Mouse (Mus musculus): ENCODE measurements at regions not wholly inside any gene's neighbourhood (a gene's known extent, or its start where the extent isn't known, plus 50 kb on each side); places are given as distances from the start of the nearest gene placed in this dataset.
"Not testable (repeated sequence)": the region's sequence is repeated elsewhere in the genome, so short reads cannot be mapped to it uniquely, and the experiment has no call there.

DNA sequence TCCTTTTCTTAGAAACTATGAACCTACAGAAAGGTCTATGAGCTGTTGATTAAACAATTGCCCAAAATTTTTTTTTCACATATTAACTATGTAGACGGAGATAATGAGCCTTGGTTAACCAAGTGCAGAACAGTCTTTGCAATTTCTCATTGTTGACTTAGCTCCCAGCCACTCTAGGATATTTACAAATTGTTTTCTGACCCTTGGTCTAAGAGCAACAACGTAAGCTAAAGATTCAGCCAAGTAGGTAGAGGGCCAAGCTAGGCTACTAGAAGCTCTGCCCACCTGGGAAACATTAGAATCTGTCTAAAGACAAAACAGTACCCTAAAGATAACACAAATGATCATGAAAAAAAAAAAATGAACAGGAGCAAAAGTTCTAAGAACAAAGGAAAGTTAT, 67.5 kb upstream of the Map9 start:
- no peak for DNase-seq (ENCODE audit: low spot score)

DNA sequence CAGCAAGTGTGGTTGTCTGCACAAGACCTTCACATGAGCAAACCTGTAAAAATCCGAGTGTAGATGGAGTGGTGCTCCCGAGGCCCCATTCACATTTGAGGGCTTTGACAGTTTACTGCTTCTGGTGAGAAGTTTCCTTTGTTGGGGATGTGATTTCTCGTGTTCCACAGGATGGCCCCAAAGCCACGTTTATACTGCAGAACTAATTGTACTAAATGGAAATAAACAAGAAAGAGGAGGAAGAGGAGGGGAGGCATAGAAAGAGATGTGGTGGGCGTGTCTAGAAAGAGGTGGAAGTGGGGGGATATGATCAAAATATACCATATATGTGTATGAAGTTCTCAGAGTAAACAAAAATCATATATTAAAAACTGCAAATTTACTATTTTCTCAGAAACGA, 68.8 kb upstream of the Map9 start:
- DNase-seq (ENCODE audit: low spot score) = no peak

DNA sequence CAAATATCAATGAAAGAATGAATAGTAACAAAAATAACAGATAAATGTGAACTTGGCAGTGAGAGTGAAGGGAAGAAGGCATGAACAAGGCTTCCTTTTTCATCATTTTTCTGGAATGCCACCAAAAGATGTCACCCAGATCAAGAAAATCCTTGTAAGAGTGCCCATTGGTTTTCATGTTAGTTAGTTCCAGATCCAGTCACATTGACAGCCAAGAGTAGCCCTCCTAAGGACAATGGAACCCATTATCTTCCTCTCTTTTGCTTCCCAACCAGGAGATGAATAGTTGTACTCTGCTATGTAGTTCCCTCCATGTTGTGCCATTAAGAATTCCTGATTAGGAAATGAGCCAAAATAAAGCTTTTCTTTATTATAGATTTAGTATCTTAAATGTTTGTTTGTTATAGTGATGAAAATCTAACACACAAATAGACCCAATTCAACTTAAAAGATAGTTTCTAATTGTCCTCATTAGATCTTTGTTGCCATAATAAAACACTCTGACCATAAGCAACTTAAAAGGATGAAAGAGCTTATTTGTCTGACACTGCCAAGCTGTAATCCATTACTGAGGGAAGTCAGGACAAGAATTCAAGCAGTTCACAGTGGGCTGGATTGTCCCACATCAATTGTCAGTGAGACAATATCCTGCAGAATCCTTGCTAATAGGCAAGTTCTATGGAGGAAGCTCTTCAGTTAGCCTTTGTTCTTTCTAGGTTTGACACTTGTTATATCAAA, 80.7 kb upstream of the Map9 start:
- DNase-seq (ENCODE audit: low spot score) = no peak

DNA sequence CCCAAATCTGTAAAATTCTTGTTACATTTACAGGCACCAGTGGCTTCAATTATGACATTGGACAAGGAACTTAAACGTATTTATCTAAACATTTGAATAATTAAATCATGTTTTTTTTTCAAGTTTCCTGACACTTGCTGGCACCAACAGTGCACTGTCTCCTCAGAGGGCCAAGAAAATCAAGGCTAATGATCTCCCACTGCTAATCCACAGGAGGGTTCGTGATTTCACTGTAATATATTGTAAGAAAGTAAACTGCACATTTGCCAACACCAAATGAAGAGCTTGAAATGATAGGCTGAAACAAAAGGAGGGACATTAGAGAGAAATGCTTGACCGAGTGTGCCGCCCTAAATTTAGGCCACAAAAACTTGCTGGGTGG, 82.0 kb upstream of the Map9 start:
- no peak for DNase-seq (ENCODE audit: low spot score)

DNA sequence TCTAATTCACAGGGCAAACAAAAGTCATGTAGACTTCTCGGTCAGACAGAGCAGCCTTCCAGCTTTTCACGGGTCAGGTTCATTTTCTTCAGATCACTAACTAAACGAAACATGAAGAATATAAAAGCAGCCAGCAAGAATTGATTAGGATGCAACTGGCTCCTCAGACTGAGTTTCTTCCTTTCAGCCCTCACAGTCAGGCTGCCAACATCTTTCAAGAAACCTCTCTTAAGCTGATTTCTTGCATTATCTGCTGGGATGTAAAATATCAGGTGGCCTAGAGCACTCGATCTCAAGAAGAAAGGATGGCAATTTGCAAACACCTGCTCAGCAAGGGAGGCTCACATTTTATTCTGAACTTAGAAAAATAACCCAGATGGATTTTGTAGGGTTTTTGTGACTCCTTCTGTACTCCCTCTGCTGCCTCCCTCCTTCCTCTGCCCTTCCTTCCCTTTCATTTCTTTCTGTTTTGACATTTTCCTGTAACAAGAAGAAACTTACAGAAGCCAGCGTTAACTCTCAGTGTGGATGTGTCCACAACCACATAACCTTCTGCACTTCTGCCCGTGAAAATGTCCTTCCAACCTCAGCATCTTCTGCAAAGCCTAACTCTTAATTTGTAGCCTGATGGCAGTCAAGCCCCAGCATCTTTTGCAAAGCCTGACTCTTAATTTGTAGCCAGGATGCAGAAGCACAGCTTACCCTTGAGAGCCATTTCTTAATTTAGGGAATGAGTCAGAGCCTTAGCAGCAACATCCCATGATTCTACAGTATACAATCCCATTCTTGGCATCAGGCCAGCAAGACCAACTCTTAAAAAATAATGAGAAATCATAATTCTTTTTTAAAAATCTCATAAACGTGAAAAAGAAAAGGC, 82.7 kb upstream of the Map9 start:
- DNase-seq (ENCODE audit: low spot score) = peak; percentile 60

DNA sequence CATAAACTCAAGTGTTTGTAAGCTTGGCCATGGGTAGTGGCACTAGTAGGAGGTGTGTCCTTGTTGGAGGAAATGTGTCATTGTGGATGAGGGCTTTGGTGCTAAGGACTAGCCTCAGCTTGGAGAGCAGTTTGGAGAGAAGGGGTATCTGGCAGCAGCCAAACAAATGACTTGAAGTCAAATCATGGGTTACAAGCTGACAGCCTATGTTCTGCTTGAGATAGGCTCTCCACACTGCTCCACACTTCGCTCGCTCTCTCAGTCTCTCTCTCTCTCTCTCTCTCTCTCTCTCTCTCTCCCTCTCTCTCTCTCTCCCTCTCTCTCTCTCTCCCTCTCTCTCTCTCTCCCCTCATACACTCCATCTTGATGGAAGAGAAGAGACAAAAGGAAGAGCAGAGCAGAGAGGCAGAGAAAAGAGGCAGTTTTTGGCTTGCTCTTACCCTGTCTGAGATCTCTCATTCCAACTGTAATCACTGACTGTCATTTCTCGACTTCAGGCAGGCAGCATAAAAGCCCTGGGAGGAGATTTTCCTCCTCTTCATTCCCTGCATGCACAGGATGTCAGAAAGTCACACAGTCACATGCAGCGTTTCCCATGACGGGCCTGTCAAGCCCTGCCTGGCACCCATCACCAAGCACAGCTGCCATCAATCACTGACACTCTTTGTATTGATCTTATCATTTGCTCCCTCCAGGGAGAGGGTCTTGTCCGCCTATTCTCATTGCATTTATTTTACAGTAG, 83.5 kb upstream of the Map9 start:
- no peak for DNase-seq (ENCODE audit: low spot score)

DNA sequence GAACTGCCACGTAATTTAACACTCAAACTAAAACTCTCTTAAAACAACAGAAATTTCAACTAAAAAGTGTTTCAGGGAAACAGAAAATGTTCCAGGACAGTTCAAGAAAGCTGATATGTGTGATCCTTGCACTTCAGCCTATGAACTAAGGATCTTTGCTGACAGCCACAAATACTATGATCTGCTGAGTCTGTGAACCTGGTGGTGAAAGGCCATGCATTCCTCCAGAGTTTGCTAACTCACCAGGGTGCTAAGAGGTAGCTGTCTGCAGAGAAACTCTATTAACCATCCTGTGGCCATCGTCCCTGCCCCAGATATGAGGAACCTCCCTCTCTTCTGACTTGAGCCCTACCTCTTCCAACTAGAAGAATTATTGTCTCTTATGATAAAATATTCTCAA, 84.3 kb upstream of the Map9 start:
- not testable (repeated sequence) for DNase-seq (ENCODE audit: low spot score)

DNA sequence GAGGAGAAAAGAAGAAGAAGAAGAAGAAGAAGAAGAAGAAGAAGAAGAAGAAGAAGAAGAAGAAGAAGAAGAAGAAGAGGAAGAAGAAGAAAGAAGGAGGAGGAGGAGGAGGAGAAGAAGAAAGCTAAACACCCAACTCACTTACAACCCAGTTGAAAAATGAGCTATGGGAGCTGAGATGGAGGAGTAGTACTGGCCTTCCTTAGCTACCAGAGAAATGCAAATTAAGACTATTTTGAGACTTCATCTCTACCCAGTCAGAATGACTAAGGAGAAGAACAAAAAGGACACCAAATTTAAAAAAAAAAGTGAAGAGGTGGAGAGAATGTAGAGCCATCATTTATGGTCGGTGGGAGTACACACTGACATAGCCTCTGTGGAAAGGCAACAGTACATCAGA, 85.9 kb upstream of the Map9 start:
- no peak for DNase-seq (ENCODE audit: low spot score)

DNA sequence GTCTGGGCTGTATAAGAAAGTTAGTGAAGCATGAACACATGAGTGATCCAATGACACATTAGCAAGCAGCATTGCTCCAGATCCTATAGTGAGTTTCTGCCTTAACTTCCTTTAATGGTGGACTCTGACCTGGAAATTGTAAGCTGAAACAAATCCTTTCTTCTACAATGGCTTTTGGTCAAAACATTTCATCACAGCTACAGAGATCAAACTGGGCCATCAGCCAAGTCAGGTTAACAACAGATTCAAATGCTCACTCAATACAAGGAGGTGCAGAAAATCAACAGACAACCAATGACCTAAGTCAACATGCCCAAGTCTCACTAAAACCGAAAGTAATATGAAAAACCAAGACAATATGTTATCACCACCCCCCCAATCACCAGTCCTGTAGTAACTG, 91.9 kb upstream of the Map9 start:
- no peak for DNase-seq (ENCODE audit: low spot score)

DNA sequence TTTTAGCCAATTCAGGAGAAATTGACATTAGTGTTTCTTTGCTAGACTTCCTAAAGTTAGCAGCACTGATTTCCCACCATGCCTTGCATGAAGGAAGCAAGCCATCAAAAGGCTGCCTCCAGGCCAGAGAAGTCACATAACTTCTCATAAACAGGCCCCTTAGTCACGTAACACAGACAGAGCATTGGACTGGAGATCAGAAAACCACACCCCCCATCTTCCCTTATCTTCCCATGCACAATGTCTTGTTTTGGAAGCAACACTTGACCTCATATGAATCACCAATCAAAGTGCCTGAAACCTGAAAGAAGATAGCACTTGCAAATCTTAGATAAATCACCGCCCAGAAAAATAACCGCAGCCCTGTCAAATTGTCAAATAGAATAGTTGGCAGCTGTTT, 95.9 kb upstream of the Map9 start:
- no peak for DNase-seq (ENCODE audit: low spot score)

DNA sequence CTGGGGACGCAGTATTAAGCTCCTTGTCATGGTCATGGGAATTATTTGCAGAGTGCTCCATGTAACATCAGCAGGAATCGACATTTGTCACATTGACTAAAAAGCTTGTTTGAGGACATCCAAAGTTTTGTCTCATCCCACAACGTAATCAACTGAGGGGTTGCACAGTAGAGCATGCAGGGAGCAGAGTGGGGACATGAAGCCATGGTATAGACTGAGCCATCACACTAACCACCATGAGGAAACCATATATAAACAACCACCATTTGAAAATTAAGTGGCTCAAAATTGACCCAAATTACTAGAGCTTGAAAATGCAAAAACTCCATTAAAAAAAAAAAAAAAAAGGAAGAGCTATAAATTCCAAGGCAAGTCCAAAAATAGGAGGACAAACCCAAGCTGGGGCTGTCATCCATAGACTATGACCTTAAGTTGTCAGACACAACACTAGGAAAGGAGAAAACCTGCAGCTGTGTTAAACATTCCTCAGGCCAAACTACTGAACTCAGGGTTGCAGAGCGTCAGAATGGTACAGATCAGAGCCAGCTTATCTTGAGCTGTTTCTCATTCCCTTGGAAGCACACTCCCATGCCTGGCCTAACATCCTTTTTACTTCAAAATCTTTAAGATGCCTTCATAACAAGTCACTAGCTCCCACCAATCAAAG, 97.7 kb upstream of the Map9 start:
- DNase-seq (ENCODE audit: low spot score) = no peak

DNA sequence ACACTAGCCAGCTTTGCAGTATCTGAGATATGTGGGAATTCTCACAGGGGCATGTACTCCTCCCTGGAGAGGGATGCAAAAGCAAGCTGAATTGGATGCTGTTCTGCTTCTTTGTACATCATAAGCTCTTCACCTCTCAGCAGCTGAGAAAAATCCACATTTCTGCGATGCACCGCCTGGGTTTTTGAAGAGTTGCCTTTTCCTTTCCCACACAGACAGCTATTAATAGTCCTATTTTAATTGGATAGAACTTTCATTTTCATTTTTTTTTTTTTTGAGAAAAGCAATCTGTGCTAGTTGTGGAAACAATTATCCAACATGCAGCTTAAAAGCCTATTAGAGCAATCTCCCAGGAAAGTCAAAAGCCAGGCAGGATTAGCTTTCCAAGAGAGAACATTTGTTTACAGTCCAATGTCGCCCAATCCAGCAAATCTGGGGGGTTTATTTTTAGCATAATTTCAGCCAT, 105.2 kb upstream of the Gucy1a1 start:
- no peak for DNase-seq (ENCODE audit: low spot score)

DNA sequence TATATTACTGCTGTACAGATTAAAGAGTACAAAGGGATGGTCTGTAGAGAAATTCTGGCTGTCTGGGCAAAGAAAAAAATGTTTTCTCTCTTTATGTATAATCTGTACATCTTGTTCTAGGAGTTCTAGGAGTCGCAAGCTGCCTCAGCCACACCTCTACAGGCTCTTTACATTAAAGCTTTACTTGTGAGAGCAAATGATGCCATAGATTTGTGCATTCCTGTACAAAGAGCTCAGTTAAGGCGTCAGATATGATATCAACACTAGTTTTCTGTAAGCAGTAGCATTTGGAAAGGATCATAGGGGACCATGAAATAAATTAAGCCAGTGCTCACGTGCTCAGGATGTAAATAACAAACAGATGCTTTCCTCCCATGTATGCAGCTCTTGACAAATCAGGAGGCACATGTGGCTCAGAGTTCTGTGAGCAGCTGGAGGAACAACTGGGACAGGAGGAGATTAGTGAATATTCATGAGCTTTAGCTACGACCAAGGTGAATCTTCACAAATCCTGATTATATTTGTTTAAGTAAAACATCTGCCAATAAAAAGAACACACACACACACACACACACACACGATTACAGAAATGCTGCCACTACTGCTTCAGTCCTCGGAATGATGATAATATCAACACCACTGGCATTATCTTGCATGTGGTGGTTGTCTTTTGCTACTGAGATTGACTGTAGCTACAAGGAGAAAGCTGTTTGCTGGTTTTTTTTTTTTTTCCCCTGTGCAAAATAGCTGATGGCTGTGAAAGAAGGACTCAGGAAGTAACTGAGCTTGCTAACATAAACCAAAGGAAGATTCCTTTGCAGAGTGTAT, 104.6 kb upstream of the Gucy1a1 start:
- no peak for DNase-seq (ENCODE audit: low spot score)

DNA sequence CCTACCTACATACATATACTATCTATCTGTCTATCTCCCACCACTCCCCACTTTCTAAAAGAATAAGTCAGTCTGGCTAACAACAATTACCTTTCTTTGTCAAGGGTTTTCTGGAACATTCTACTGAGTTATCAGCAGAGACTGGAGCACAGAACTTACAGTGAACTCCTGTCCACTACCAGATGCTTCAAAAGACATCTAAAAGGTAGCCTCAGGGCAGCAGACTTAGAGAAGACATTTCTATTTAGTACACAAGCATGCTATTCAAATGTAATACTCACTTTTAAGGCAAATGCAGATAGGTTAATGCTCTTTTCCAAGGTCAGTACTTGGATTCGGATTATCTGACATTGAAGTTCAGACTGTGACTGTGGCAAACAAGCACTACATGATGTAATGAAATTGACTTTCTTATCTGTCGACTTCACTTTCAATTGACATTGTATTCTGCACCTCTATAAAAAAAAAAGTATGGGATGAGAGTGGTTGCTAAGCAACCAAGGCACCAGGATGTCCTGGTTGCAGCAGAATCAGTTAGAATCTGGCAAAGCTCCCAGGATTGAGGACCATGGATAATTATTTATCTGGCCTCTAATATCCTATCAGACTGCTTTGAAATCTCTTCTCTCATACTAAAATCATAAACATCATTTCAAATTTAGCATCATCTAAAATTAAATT, 90.9 kb upstream of the Gucy1a1 start:
- DNase-seq (ENCODE audit: low spot score) = no peak

DNA sequence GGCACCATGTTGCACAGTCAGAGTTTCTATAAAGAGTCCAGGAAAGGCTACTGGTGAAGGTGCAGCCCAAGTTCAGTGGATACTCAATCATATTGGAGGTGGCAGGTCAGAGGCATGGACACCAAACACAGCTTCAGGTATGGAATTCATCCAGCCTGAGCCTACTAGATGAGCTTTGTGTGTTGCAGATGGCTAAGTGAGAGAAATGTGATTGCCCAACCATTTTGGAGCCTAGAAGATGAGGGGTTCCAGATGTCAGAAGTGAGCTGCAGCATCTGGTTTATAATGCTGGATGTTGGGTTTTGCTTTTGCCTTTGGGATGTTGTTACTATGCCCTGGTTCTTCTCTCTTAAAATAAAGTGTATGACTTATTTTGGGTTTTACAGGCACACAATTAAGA, 88.7 kb upstream of the Gucy1a1 start:
- no peak for DNase-seq (ENCODE audit: low spot score)

DNA sequence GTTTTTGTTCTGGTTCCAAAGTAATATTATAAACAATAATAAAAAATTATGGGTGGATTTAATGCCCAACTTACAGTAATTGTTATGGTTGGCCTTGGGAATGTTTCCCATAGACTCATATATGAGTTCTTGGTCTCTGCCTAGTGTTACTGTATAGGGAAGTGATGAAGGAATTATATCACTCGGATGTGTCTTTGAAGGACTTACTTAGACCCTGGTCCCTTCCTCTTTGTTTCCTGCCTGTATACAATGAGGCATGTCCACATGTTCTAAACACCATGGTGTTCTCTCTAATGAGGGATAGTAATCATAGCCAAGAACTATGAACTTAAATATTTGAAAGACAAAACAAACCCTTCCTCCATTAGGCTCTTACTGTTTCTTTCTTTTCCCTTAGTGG, 77.8 kb upstream of the Gucy1a1 start:
- DNase-seq (ENCODE audit: low spot score) = no peak

DNA sequence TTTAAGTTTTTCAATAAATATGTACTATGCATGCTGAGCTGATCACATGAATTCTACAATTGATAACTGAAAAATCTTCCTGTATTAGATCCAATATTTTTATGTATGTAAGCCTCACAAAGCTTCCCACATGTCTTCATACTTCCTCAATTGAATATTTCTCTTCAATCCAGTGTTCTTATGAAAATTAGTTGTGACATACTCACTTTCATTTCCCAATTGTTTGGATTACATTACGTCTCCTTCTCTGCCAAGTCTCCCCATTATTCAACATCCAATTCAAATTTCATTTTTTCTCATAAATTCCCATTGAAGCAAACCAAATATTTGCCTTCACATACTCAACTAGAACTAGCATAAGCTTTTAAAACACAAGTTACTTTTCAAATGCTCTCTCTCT, 76.3 kb upstream of the Gucy1a1 start:
- no peak for DNase-seq (ENCODE audit: low spot score)

DNA sequence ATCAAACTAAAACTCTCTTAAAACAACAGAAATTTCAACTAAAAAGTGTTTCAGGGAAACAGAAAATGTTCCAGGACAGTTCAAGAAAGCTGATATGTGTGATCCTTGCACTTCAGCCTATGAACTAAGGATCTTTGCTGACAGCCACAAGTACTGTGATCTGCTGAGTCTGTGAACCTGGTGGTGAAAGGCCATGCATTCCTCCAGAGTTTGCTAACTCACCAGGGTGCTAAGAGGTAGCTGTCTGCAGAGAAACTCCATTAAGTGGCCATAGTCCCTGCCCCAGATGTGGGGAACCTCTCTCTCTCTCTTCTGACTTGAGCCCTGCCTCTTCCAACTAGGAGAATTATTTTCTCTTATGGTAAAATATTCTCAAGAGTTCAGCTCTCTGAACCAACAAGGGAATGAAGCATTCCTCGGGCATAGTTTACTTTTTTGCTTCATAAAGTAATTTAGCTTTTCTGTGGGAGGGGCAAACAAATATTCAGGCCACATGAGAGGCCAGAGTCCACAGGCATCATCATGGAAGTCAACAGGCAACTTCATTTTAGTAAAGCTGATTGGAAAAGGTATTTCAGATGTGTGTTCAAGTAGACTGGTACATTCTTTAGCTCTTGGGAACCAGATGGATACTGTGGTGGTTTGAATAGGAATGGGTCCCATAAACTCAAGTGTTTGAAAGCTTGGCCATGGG, 73.8 kb upstream of the Gucy1a1 start:
- not testable (repeated sequence) for DNase-seq (ENCODE audit: low spot score)

DNA sequence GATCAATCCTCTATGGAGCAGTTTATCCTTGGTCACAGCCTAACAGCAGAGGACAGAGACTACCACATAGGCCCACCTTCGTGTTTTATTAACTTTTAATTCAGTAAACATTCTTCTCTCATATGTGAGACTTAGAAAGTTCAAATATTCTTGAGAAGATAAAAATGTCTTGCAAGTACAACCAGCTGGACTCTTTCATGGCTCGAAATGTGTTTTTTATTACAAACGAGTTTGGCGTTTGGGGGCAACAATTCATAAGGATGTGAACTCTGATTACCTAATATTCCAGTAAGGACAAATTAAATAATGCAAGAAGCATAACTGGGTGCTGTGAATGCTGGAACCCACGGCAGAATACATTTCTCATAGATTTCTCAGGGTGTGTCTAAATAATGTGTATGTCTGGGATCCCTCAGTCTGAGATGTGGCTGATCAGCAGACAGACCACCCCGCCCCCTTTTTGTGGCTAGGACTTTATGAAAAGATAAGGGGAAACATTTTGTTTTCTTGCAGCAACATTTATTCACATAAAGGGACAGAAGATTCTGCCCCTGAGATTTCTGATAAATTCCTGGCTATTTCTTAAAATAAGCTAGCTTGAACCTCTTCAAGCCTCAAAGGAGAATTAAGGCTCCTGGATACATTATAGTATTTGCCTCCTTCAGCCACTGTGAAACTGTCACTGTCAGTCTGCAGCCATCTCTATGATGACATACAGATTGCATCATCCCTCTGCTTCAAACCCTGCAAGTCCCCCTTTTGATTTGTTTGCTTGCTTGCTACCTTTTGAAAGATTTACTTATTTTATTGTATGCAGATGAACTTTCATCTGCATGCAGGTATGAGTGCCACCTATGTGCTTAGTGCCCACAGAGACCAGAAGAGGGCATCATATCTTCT, 69.2 kb upstream of the Gucy1a1 start:
- peak; percentile 43 for DNase-seq (ENCODE audit: low spot score)
